Mouse (Mus musculus) CD4-positive, CD25-positive, alpha-beta regulatory T cell, adult 4 months (primary cell): ENCODE measurements around the gene Pclaf. TPM values are rescaled to one million over a fixed set of nuclear protein-coding genes. Genes with fewer than 3 reads are reported as not detected.

Experiments used
- polyA plus RNA-seq, 2 experiments: library from polyadenylated mRNA; unstranded; fragments of 100-300 nt; shearing (Covaris generic); gene quantifications; one replicate each; pipeline ENCODE4 v1.2.1; 2017

Gene Pclaf
- polyA plus RNA-seq, 2 experiments from 2014 or later, result 16.4 to 27.2 TPM

Other genes with a start within 250 kb of the Pclaf start
- 10 to 100 TPM; 28.1 to 40.3 TPM for gene Oaz2, start 222.2 kb upstream of the Pclaf start, polyA plus RNA-seq
- 1 to 10 TPM; 2.7 TPM for gene Zfp609, start 62.7 kb upstream of the Pclaf start, polyA plus RNA-seq
- 10 to 100 TPM; 39.7 to 54.7 TPM for gene Trip4, start 18.6 kb downstream of the Pclaf start, polyA plus RNA-seq
- gene Csnk1g1, start 18.7 kb downstream of the Pclaf start, polyA plus RNA-seq, result 10 to 100 TPM; 37.5 to 47.8 TPM
- 100 to 1,000 TPM; 439 to 492 TPM for gene Ppib, start 170.0 kb downstream of the Pclaf start, polyA plus RNA-seq
- 1 to 10 TPM; 1.5 to 2.6 TPM for gene Snx22, start 179.5 kb downstream of the Pclaf start, polyA plus RNA-seq
- gene Snx1, start 236.3 kb downstream of the Pclaf start, polyA plus RNA-seq, result 10 to 100 TPM; 94.0 to 96.9 TPM
- 100 to 1,000 TPM; 142 to 150 TPM for gene Ciao2a, start 236.4 kb downstream of the Pclaf start, polyA plus RNA-seq